Mouse (Mus musculus): ENCODE data around the gene Xcl1. TPM values are rescaled to one million over a fixed set of nuclear protein-coding genes. Genes with fewer than 3 reads are reported as not detected.

The Xcl1 gene
- total and polyA plus RNA-seq, 3 experiments, result not detected

DNA sequence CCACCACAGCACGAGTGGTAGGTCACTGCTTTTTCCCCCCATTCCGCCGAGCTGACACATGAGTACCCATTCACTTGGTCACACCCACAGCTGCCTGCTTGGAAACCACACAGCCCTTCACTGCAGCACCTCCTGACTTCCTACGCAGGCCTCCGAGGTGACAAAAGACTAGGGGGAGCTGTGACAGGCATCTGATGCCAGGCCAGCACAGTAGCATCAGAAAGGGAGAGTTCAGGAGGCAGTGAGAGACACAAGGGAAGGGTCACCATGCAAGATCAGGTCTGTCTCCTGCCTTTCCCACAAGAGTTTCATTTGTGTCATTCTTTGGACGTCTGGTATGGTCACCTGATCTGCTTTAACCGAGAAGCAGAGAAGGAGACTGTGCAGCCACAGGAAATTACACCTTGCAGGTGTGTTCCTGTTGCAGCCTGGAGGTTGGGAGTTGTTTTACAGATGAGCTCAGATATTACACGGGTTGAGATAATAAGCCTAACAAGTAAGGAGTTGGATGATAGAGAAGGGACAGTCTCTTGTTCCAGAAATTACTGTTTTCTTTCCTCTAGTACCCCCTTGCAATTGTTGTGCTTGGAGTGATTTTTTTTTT is 30.9 kb upstream of the Xcl1 start:
- H3K79me2 ChIP-seq (ENCODE audit: control insufficient read depth, insufficient read depth, low read length, poor library complexity), result no peaks in the 10 kb centered on the region
- DNase-seq (ENCODE audit: low read depth, low spot score), result no peak
- no peaks in the 10 kb centered on the region for H3K27me3 ChIP-seq (ENCODE audit: control insufficient read depth in 1 of 2, insufficient read depth in 2 of 2, low read length in 2 of 2)
- H3K9ac ChIP-seq (ENCODE audit: control insufficient read depth, low read depth, low read length, poor library complexity, severe bottlenecking), result no peak overlapping the region
- H3K36me3 ChIP-seq (ENCODE audit: control insufficient read depth in 1 of 2, insufficient read depth in 2 of 2, low read length in 2 of 2), result no peaks in the 10 kb centered on the region
- H3K4me1 ChIP-seq (ENCODE audit: control insufficient read depth in 1 of 2, insufficient read depth in 2 of 2, low read length in 2 of 2), result no peaks in the 10 kb centered on the region
- no peaks in the 10 kb centered on the region for H3K9me3 ChIP-seq (replicated peaks; ENCODE audit: insufficient read depth, low read length)
- H3K4me3 ChIP-seq (ENCODE audit: control insufficient read depth in 1 of 2, insufficient read depth in 1 of 2, low read depth in 2 of 2, low read length in 2 of 2), result no peak overlapping the region
- no peak overlapping the region for H3K27ac ChIP-seq (ENCODE audit: control insufficient read depth, low read depth, low read length)
- TF ChIP-seq USF1 (IDR thresholded peaks at IDR 0.05; ENCODE audit: low read depth, low read length), result no peak
- TF ChIP-seq POLR2A (IDR thresholded peaks at IDR 0.05; ENCODE audit: control insufficient read depth in 1 of 2, insufficient read depth in 1 of 2, low read depth in 1 of 2, low read length in 2 of 2, poor library complexity in 1 of 2), result no peak
- no peak for TF ChIP-seq HCFC1 (IDR thresholded peaks at IDR 0.05; ENCODE audit: low read depth, low read length)
- no peak for TF ChIP-seq CTCF (IDR thresholded peaks at IDR 0.05 in 2 of 3, conservative IDR thresholded peaks at IDR 0.05 in 1 of 3; ENCODE audit: control insufficient read depth in 1 of 3, insufficient read depth in 1 of 3, low read depth in 2 of 3, low read length in 3 of 3, poor library complexity in 1 of 3, severe bottlenecking in 1 of 3)
- no peak for TF ChIP-seq SIN3A (IDR thresholded peaks at IDR 0.05; ENCODE audit: low read length)
- no peak for TF ChIP-seq NRF1 (IDR thresholded peaks at IDR 0.05; ENCODE audit: insufficient read depth, low read depth, low read length, poor library complexity, severe bottlenecking)
- no peak for TF ChIP-seq MAZ (IDR thresholded peaks at IDR 0.05; ENCODE audit: low read depth, low read length)
- TF ChIP-seq POLR2AphosphoS5 (IDR thresholded peaks at IDR 0.05; ENCODE audit: borderline replicate concordance, low read depth, low read length), result no peak
- no peak for TF ChIP-seq NELFE (IDR thresholded peaks at IDR 0.05; ENCODE audit: low read depth, low read length)
- no peak for TF ChIP-seq TCF12 (IDR thresholded peaks at IDR 0.05; ENCODE audit: low read depth, low read length)
- TF ChIP-seq TAL1 (IDR thresholded peaks at IDR 0.05; ENCODE audit: low read length), result no peak
- no peak for TF ChIP-seq RAD21 (IDR thresholded peaks at IDR 0.05; ENCODE audit: low read depth, low read length)
- no peak for TF ChIP-seq MYC (IDR thresholded peaks at IDR 0.05; ENCODE audit: low read depth, low read length)
- no peak for TF ChIP-seq RCOR1 (IDR thresholded peaks at IDR 0.05; ENCODE audit: low read depth, low read length)

DNA sequence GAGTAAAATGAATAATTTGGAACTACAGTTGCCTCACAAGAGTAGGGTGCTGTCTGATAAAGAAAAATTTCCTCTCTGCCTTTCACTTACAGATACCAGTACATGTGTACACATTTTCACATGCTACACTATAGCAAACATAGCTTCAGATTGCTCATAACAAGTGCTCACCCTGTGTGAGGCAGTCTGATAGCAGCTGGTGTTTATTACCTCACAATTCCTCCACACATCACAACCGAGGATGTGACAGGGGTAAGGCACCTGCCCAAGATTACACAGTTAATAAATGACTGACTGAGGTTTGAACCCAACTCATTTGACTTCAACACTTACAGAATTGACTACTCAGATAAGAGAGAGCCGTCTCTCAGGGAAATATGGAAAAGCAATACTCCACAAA is 25.3 kb upstream of the Xcl1 start:
- no peaks in the 10 kb centered on the region for H3K27me3 ChIP-seq (ENCODE audit: control insufficient read depth in 1 of 2, insufficient read depth in 2 of 2, low read length in 2 of 2)
- TF ChIP-seq CHD1 (IDR thresholded peaks at IDR 0.05; ENCODE audit: low read depth, low read length) (no peak), POLR2AphosphoS5 (IDR thresholded peaks at IDR 0.05; ENCODE audit: borderline replicate concordance, low read depth, low read length) (no peak), ZC3H11A (IDR thresholded peaks at IDR 0.05; ENCODE audit: low read depth, low read length) (no peak), KAT2A (conservative IDR thresholded peaks at IDR 0.05; ENCODE audit: low read depth, low read length) (no peak)
- no peaks in the 10 kb centered on the region for H3K79me2 ChIP-seq (ENCODE audit: control insufficient read depth, insufficient read depth, low read length, poor library complexity)
- no peaks in the 10 kb centered on the region for H3K4me1 ChIP-seq (ENCODE audit: control insufficient read depth in 1 of 2, insufficient read depth in 2 of 2, low read length in 2 of 2)
- no peak overlapping the region for H3K9ac ChIP-seq (ENCODE audit: control insufficient read depth, low read depth, low read length, poor library complexity, severe bottlenecking)
- H3K36me3 ChIP-seq (ENCODE audit: control insufficient read depth in 1 of 2, insufficient read depth in 2 of 2, low read length in 2 of 2), result no peaks in the 10 kb centered on the region
- H3K4me3 ChIP-seq (ENCODE audit: control insufficient read depth in 1 of 2, insufficient read depth in 1 of 2, low read depth in 2 of 2, low read length in 2 of 2), result no peak overlapping the region
- H3K27ac ChIP-seq (ENCODE audit: control insufficient read depth, low read depth, low read length), result no peak overlapping the region
- no peak for DNase-seq (ENCODE audit: low read depth, low spot score)
- H3K9me3 ChIP-seq (replicated peaks; ENCODE audit: insufficient read depth, low read length), result no peaks in the 10 kb centered on the region

Data from MEL (cell line).